Mouse (Mus musculus) adrenal gland, postnatal 36 days (tissue): ENCODE data around the gene Ldha. TPM values are rescaled to one million over a fixed set of nuclear protein-coding genes. Genes with fewer than 3 reads are reported as not detected.
A peak's percentile ranks its signal among the peaks of the same experiment; 100 is the strongest.
"Not testable (repeated sequence)": the region's sequence is repeated elsewhere in the genome, so short reads cannot be mapped to it uniquely, and the experiment has no call there.

ENCODE experiments used
- DNase-seq, 2 experiments: peaks; one replicate each; pipeline ENCODE4 v3.0.0; 2021; ENCODE audit warnings: mixed read lengths in 1 of 2
- long read RNA-seq, 2 experiments: library from polyadenylated mRNA; stranded (forward); transcript quantifications; one replicate each; pipeline ENCODE4 v2.0.0; 2021; ENCODE audit warnings: borderline sequencing depth in 2 of 2
- total RNA-seq, 2 experiments: library from RNA; stranded (reverse); gene quantifications; 2 replicates each; pipeline ENCODE4 v1.2.3; 2021

Ldha gene
- total RNA-seq: 100 to 1,000 TPM; 439 to 497 TPM
- long read RNA-seq, experiment 1, transcript Ldha-202 (8 exons, 1,588 nt): major isoform, 789 of 888 reads
- long read RNA-seq, experiment 1, partial matches to known transcripts: 88 of 888 reads
- long read RNA-seq, experiment 1, other reads (novel, unspliced or antisense): 9 of 888 reads
- long read RNA-seq, experiment 2, transcript Ldha-202 (8 exons, 1,588 nt): major isoform, 507 of 546 reads
- long read RNA-seq, experiment 2, partial matches to known transcripts: 33 of 546 reads
- long read RNA-seq, experiment 2, other reads (novel, unspliced or antisense): 5 of 546 reads

- no peak for DNase-seq
Measured at GRCm38 (mm10) chr7:46840787-46841525, at the start of gene Ldha. Gene Ldha, plus strand, starts transcription at chr7:46841475.

- no peak for DNase-seq
Measured at GRCm38 (mm10) chr7:46793871-46794270, 47.4 kb upstream of the Ldha start.

DNA sequence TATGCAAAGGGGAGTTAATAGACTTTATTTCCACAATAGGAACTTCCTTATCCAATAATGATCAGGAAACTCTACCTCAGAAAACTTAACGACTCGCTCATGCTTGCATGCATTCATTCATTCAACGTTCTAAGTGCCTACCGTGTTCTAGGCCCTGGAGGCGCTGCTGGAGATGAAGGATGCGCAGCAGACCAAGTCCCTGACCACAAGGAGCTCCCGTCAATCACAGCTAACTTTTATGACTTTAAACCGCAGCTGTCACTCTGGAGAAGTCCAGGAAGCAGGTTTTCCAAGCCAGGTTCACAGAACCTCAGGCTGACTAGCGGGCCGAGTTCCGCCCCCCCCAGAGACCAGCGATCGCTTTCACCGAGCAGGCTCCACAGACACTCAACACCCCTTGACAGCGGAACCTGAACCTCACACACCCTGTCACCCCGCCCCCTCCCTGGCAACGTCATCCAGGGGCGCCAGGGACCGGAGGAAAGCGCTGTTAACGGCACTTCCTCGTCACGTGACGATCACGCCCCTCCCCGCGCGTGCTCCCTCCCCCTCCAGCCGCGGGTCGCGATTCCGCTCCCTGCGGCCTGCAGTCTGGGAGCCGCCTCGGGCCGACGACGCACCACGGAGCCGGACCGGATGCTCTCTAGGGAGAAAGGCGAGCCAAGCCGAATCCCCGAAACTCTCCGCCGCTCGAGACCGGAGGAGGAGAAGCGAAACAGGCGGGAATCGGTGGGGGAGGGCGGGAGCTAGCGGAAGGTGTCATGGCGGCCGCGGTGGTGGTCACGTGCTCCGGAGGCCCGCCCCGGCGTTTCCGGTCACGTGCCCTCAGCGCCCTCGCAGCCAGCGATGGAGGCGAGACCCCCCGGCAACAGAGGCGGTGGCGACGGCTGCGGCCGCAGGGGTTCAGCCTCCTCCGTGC is 45.7 kb upstream of the Ldha start, which contains the start of the genes Hps5 and Gtf2h1:
Hps5 (minus strand) TSS at position 778 of the 919 bp plus-strand sequence.
Gtf2h1 (plus strand) TSS at position 817 of the 919 bp plus-strand sequence.
- peak; percentile 99 to 100 for DNase-seq

DNA sequence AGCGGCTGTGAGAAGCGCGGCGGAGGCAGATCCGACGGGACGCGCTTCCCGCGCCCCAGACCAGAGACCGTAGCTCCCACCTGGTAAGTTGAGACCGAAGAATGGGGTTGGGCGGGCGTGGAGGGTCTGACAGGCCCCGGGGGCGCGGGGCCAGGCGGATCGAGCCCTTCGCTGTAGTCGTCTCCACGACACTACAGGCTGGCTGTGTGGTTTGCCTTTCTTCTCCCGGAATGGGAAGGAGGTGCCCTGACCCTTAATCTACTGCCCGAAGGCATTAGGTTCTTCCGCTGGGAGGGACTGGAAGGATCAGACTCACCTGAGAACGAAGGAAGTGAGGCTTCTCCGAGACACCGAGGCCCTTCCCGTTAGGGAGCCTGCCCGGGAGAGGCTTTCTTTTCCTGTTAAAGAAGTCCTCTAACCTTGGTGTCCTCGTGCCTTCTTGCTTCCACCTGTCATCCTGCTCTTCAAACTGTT is 45.0 kb upstream of the Ldha start:
- no peak for DNase-seq

GRCm38 (mm10) chr7:46796779-46797178 is 44.5 kb upstream of the Ldha start:
- no peak for DNase-seq

GRCm38 (mm10) chr7:46810325-46810724 is 30.9 kb upstream of the Ldha start:
- DNase-seq: no peak

DNA sequence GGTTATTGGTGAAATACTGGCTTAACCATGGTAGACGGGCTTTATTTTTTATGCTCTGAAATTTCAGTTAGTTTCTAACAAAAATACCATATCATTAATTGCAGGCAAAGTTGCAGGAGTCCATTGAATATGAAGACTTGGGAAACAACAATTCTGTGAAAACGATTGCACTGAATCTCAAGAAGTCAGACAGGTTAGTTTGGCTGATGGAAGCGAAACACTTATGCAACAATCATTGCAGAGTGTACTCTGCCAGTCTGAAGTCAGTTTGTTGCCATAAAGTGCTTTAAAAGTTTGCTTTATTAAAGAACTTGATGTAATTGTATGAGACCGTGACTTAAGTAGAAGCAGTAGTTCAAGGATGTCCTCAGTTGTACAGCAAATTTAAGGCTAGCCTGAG is 27.3 kb upstream of the Ldha start:
- DNase-seq: no peak

DNA sequence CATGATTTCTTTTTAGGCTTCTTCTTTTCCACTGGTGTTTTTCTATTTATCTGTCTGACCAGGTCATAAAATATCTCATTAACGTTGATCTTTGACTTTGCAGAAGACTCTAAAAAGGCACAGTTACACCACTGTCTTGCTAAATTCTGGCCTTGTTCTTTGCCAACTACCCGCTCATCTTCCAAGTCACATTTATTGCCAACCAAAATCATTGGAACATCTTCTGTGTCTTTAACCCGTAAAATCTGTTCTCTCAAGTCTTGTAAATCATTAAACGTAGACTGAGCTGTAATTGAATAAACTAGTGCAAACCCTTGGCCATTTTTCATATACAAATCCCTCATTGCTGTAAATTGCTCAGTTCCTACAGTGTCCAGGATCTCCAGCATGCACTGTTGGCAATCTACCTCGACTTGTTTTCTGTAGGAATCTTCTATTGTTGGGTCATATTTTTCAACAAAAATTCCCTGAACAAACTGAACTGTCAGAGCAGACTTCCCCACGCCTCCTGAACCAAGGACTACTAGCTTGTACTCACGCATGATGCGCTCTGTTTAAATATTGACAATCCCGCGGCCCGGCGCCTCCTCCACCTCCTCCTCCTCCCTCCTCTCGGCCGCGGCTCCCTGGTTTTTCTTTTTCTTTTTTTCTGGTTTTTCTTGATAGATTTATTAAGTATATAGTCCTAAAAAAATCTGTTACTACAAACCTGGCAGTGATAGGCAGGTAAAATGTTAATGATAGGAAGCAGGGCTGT is 20.2 kb upstream of the Ldha start:
- not testable (repeated sequence) for DNase-seq

GRCm38 (mm10) chr7:46827046-46827802 is 14.1 kb upstream of the Ldha start:
- no peak for DNase-seq

DNA sequence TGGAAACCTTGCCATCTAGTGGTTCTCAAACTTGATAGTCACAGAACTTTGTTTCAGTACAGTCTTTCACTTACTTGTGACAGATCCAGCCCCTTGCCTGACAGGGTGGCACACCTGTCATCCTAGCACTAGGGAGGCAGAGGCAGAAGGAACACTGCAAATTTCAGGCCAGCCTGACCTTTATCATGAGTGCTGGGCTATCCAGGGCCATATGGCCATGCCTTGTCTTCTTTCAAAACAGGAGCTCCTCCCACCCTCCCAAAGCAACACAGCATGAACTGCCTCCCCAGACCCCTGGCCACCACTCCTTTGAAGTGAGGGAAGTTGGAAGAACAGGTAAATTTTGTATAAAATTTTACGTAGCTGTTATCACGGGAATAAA is 13.5 kb upstream of the Ldha start:
- DNase-seq: no peak

DNA sequence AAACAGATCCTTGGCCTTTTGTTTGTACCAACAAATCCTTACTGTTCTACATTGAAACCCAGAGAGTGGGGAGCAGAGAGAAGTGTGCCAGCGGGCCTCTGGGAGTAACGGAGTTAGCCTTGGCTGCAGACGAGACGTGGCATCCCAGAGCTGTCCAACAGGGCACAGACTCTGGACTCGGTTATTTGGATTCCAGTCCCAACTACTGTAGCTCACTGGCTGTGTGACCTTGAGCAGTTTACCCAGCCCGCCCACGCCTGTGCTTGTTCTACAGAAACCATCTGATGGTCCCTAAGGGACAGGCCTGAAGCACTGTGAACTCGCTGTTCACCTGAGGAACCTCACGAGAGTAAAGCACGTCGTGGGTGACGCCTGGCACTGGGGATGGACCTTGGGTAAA is 11.4 kb upstream of the Ldha start:
- DNase-seq: peak; percentile 25 to 53

DNA sequence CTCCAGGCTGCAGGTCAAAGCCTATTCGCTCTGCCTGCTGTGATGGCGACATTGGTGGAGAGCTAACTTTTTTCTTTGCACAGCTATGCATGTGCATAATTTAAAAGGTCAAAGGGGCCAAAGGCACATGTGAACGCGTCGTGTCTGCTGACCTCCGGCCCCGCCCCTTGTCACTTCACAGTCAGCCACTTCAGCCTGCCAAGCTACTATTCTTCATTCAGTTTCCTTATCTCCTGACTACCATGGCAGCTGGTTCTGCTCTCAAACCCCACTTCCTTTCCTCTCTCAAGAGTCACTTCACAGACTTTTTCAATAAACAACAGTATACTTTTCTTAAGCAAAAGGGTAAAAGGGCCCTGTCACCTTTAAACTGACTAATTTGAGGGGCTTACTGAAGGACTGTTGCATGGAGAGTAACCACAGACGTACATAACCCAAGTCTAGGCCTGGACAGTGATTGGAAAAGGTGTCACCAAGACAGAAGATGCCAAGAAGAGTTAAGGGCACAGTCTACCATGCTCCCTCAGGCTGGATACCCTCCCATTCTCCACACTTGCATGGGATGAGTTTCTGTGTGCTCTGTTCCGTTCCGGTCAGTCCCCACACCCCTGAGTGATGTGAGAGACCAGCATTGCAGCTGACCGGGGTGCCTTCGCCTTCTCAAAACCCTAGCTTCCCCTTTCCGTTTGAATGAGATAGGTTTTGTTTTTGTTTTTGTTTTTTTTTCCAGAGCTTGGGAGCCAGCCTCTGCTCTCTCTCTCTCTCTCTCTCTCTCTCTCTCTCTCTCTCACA is 10.3 kb upstream of the Ldha start:
- DNase-seq: peak in 1 of 2 experiments; percentile 50

- DNase-seq: no peak
Measured at GRCm38 (mm10) chr7:46831693-46832092, 9.6 kb upstream of the Ldha start.

DNA sequence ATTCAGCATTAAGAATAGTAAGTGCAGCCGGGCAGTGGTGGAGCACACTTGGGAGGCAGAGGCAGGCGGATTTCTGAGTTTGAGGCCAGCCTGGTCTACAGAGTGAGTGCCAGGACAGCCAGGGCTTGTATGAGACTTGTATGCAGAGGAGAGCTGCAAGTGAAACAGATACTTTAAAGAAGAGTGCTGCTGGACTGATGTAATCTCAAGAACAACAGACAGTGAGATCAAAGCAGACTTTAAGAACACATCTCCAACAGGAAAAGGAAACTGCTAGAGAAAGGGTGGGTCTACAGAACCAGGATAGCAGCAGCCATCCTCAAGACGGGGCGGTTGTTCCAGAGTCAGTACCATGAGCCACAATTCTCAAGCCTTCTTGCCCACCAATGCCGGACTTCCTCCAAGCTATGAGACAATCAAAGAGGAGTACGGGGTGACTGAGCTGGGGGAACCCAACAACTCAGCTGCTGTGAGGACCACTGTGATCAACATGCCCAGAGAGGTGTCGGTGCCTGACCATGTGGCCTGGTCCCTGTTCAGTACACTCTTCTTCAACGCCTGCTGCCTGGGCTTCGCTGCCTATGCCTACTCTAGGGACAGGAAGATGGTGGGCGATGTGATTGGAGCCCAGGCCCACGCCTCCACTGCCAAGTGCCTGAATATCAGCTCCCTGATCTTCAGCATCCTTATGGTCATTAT is 9.0 kb upstream of the Ldha start:
- not testable (repeated sequence) for DNase-seq

GRCm38 (mm10) chr7:46833266-46833665 is 8.0 kb upstream of the Ldha start:
- peak; percentile 15 to 48 for DNase-seq

GRCm38 (mm10) chr7:46833670-46834255 is 7.5 kb upstream of the Ldha start:
- no peak for DNase-seq

DNA sequence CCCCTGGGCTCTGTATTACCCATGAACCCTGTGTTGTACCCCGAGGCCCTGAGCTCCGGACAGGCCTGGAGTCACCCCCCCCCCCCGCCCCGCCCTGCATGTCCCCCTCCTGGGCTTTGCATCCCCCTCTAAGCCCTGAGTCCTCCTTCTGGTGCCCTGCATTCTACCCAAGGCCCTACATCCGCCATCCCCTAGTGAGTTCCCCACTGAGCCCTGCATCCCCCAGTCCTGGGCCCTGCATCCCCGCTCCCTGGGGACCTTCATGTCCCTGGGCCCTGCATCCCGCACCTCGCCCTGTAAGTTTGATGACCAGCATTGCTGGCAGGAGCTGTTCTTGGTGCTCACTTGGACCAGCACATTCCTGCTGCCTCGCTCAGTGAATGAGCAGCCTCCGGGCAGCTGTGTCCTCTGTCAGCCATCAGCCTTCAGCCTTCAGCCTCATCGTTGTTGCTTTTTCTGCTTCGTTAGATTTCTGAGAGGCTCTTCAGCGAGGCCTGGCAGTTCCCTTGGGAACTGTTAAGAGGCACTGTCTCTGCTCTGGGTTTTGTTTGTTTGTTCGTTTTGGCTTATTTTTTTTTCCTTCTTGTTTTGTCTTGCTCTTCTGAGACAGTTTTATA is 6.2 kb upstream of the Ldha start:
- DNase-seq: no peak

GRCm38 (mm10) chr7:46836357-46836756 is 4.9 kb upstream of the Ldha start:
- no peak for DNase-seq
